Comparison of ENCODE assay signal across 8 mouse cellular contexts in genomic region chr11:11973366-11974014, GRCm38 (mm10).
DNase-seq lines count a peak whose midpoint lies in the region; ATAC-seq and TF ChIP-seq lines count a peak whose summit lies in the region.

No protein-coding gene starts in this region.

- TF ChIP-seq CTCF in cerebellum, adult 2 months (IDR thresholded peaks at IDR 0.05; ENCODE audit: borderline replicate concordance, insufficient read depth, low read depth, low read length), result peak; percentile 53; the same call in 1 of the 2 replicates
- peak; percentile 93 for TF ChIP-seq CTCF in layer of hippocampus, adult 2 months (conservative IDR thresholded peaks at IDR 0.05)
- TF ChIP-seq CTCF in lung, adult 2 months (IDR thresholded peaks at IDR 0.05; ENCODE audit: insufficient read depth, low read length), result peak; percentile 74

- H3K27me3 ChIP-seq in cerebellum, adult 2 months (ENCODE audit: control insufficient read depth, insufficient read depth, low read length), result no peaks in the 10 kb centered on the region

- peak; percentile 88 for ATAC-seq in frontal cortex, adult (ENCODE audit: low TSS enrichment)
- peak; percentile 89 for ATAC-seq in hematopoietic stem cell, adult 5-6 weeks (replicated peaks in 1 of 2; ENCODE audit: insufficient read depth in 1 of 2, low FRiP score in 2 of 2, low TSS enrichment in 1 of 2, low read depth in 1 of 2, poor library complexity in 2 of 2, severe bottlenecking in 2 of 2)

- no peaks in the 10 kb centered on the region for H3K4me1 ChIP-seq in cerebellum, adult 2 months (ENCODE audit: control insufficient read depth, insufficient read depth, low read length)
- no peaks in the 10 kb centered on the region for H3K4me1 ChIP-seq in lung, adult 2 months (ENCODE audit: control insufficient read depth, insufficient read depth, low read length)

- DNase-seq in Muller cell, postnatal 12 days (ENCODE audit: inconsistent ontology term), result peak; percentile 61
- DNase-seq in cerebellum, adult 2 months, result peak; percentile 50 to 53
- DNase-seq in layer of hippocampus, adult 2 months (ENCODE audit: low spot score in 2 of 2), result peak; percentile 55 to 58
- DNase-seq in lung, adult 2 months, result peak; percentile 35
- DNase-seq in ovary, postnatal 36 days (ENCODE audit: low spot score), result peak; percentile 76
- peak; percentile 70 for DNase-seq in thymus, postnatal 14 days

- no peak overlapping the region for H3K27ac ChIP-seq in cerebellum, adult 2 months (ENCODE audit: insufficient read depth, low read length)
- H3K27ac ChIP-seq in layer of hippocampus, adult 2 months, result no peak overlapping the region

- no peak for TF ChIP-seq POLR2A in cerebellum, adult 2 months (IDR thresholded peaks at IDR 0.05; ENCODE audit: borderline replicate concordance, insufficient read depth, low read length)
- TF ChIP-seq POLR2A in lung, adult 2 months (IDR thresholded peaks at IDR 0.05; ENCODE audit: borderline replicate concordance, extremely low read depth, low read depth, low read length), result no peak

- no peak overlapping the region for H3K4me3 ChIP-seq in cerebellum, adult 2 months (replicated peaks; ENCODE audit: insufficient read depth, low read depth, low read length)
- H3K4me3 ChIP-seq in layer of hippocampus, adult 2 months, result no peak overlapping the region
- no peak overlapping the region for H3K4me3 ChIP-seq in lung, adult 2 months (replicated peaks; ENCODE audit: extremely low read depth, low read depth, low read length)

- 40% methylated on average over 8 of the region's 8 CpGs for WGBS in cerebellum, adult 2 months
- WGBS in lung, adult 2 months, result 40% methylated on average over 8 of the region's 8 CpGs
